Mouse (Mus musculus) cerebellum, postnatal 25 days (tissue): ENCODE results near the gene Gm36210.

Source experiments
- DNase-seq, 2 experiments: peaks; one replicate each; pipeline ENCODE4 v3.0.0; 2021; ENCODE audit warnings: mixed read lengths in 2 of 2

Gene Gm36210

DNA sequence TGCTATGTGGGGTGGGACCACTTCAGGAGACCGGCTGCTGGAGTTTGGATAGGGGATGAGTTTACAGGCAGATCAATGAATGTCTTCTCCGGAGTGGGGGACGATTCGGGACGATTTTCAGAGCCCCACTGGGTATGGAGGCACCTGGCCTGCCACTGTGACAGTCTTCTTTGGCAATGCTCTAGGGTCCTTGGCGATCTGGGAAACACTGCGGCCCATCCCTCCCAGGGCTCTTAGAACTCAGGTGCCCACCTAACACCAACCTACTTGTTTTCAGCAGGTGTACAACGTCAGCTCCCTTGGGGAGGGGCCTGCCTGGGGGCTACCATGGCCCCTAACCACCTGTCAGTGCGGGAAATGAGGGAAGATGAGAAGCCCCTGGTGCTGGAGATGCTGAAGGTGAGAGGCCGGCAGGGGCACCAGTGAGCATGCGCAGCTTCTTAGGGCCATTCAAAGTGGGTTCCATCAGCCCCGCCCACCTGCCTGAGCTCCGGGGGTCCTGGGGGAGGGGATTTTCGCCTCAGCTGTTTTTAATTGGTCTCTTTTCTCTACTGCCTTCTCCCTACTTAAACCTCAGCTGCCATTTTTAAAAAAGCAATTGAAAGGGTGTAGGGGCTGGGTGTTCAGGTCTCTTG lies 16.7 kb upstream of the Gm36210 start:
- peak; percentile 81 to 90 for DNase-seq

- peak; percentile 85 to 87 for DNase-seq
Measured at GRCm38 (mm10) chr7:4922508-4922907, 16.2 kb upstream of the Gm36210 start.

DNA sequence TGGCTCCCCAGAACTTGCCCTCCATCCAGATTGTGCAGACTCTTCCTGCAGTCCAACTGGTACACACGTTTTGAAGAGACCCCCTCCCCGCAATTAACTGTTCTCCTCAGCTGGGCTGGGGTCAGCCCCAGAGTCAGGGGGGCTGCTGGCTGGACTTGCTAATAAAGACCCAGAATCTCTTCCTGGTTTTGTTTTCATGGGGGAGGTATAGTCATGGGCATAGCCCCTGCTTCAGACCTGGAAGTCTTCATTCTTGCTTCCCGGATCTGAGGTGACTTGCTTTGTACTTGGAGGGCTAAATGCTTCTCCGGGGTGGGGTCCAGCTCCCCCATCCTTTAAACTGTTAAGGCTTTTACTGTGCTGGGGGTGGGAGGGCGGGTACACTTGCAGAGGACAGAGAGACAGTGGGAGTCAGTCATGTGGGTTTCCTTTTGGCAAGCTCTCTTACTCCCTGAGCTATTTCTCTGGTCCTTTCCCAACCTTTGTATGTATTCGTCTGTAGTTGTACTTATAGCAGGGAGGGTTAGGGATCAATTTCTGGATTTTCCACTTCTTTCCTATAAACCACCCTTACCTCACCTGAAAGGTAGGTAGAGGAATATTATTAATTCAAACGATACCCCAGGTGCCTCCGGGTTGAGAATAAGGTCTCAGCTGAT lies 15.6 kb upstream of the Gm36210 start, which contains the start of gene Nat14:
Gene Nat14 (plus strand): TSS at position 205 of the 659 bp plus-strand sequence.
- no peak for DNase-seq

GRCm38 (mm10) chr7:4920976-4921823 lies 14.9 kb upstream of the Gm36210 start:
- DNase-seq = no peak

DNA sequence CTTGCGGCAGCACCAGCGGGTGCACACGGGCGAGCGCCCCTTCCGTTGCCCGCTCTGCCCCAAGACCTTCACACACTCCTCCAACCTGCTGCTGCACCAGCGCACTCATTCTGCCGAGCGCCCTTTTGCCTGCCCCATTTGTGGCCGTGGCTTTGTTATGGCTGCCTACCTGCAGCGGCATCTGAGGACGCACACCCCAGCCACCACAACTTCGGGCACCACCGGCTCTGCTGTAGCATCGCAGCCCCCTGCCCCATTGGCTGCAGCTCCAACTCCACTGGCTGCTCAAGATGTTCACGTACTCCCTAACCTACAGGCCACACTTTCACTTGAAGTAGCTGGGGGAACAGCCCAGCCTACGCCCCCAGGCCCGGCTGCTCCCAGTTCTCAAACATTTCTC lies 14.2 kb upstream of the Gm36210 start:
- DNase-seq = no peak

DNA sequence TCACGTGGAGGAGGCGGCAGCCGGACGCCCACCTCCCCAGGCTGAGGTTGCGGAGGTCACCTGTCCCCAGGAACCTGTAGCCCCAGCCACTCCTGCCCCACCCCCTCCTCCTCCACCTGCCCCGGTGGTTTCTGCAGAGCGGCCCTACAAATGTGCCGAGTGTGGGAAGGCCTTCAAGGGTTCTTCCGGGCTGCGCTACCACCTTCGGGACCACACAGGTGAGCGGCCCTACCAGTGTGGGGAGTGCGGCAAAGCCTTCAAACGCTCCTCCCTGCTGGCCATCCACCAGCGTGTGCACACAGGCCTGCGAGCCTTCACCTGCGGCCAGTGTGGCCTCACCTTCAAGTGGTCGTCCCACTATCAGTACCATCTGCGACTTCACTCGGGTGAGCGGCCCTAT lies 13.7 kb upstream of the Gm36210 start:
- DNase-seq = no peak

- DNase-seq = no peak
Measured at GRCm38 (mm10) chr7:4919096-4919495, 12.8 kb upstream of the Gm36210 start.

- DNase-seq = no peak
Measured at GRCm38 (mm10) chr7:4918681-4919080, 12.4 kb upstream of the Gm36210 start.

- no peak for DNase-seq
Measured at GRCm38 (mm10) chr7:4917494-4917893, 11.2 kb upstream of the Gm36210 start.

DNA sequence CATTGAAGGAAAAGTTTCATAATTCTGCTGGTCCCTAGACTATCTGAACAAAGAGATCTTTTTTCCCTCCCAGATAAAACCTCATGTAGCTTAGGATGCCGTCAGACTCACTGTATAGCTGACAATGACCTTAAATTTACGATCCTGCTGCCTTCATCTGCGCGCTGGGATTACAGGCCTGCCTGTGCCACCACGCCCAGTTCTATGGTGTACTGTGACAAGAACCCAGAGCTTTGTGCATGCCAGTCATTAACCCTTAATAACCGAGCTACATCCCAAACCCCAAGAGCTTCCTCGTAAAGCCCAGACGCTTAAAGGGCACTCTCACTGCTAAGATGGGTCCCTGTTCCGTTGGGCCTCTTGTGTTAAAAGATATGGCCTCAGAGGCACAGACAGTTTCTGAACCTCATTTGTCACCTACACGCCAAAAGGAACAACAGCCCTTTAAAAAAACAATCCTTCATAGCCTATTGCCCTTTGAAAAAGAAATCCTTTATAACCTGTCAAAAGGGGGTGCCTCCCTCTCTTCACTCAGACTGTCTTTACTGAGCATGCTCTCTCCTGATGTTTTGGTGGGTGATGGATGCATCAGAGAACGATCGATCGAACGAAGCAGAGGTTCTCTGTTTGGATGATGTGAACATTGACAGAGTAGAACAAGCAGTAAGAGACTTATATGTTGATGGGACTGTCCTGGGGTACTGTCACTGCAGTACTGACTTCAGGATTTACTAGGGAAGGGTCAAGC lies 9.5 kb upstream of the Gm36210 start:
- peak; percentile 59 to 61 for DNase-seq

DNA sequence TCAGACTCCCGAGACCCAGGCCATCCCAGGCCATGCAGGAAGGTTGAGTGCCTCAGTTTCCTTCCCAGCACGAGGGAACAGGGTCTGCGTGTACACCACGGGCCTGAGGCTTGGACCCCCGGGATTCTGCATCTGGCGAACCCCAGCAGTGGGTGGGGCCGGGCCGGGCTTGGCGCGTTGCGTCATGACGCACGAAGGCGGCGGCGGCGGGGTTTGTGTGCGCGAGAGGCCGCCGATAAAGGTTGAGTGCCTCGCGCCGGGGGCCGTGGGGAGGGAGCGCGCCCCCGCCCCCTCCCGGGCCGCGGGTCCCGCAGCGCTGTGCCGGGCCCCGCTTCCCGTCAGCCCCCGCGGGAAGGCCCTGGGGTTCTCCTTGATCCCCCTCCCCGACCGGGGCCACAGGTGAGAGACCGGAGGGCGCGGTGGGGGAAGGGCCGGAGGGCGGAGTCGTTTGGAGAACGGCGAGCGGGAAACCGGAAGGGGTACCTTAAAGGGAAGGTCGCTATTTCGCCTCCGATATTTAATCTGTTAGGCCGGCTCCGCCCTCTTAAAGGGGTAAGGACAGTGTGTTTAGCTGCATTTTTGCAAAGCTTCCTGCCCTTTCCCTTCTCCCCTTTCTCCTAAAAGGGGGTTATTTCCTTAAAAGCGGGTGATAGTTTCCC lies 8.8 kb upstream of the Gm36210 start, which contains the start of gene Zfp628:
Gene Zfp628 (plus strand): TSS at position 211 of the 659 bp plus-strand sequence.
- DNase-seq = peak; percentile 97 to 98

- no peak for DNase-seq
Measured at GRCm38 (mm10) chr7:4912248-4912647, 5.9 kb upstream of the Gm36210 start.

DNA sequence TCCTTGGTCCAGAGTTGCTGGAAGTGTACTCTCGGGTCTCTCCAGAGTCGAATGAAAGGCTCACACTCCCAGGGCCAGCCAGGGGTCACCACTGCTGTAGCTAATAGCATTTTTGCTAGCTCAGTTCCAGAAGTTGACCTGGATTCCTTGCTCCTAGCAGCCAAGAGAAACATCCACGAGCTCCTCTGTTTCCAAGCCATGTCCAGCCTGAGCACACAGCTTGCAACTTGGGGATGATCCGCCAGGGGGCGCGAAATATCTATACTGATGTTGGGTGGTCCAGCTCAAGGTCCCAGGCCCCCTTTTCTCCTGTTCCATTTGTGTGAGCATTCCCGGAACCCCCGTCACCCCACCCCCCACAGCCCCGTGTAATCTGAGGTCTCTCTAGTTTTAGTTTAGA lies 5.2 kb upstream of the Gm36210 start:
- DNase-seq = peak; percentile 56 to 75

- DNase-seq = no peak
Measured at GRCm38 (mm10) chr7:4902404-4902803, 3.9 kb downstream of the Gm36210 start.

- DNase-seq = peak in 1 of 2 experiments; percentile 46
Measured at GRCm38 (mm10) chr7:4901171-4901570, 5.1 kb downstream of the Gm36210 start.

DNA sequence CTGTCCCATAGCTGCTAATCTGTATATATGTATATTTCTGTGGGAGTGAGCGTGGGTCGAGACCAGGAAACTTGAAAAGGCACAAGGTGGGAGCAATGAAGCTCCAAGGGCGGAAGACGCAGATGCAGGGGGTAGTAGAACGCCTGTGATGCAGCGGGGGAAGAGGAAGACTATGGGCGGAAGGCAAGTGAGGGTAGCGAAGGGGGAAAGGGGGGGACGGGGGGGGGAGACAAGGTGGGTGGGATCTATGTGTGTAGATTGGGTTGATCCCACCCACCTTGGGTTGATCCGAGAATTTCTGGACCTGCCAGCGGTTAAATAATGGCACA lies 5.8 kb downstream of the Gm36210 start:
- DNase-seq = no peak

- DNase-seq = peak in 1 of 2 experiments; percentile 32
Measured at GRCm38 (mm10) chr7:4899649-4900522, 6.4 kb downstream of the Gm36210 start.

DNA sequence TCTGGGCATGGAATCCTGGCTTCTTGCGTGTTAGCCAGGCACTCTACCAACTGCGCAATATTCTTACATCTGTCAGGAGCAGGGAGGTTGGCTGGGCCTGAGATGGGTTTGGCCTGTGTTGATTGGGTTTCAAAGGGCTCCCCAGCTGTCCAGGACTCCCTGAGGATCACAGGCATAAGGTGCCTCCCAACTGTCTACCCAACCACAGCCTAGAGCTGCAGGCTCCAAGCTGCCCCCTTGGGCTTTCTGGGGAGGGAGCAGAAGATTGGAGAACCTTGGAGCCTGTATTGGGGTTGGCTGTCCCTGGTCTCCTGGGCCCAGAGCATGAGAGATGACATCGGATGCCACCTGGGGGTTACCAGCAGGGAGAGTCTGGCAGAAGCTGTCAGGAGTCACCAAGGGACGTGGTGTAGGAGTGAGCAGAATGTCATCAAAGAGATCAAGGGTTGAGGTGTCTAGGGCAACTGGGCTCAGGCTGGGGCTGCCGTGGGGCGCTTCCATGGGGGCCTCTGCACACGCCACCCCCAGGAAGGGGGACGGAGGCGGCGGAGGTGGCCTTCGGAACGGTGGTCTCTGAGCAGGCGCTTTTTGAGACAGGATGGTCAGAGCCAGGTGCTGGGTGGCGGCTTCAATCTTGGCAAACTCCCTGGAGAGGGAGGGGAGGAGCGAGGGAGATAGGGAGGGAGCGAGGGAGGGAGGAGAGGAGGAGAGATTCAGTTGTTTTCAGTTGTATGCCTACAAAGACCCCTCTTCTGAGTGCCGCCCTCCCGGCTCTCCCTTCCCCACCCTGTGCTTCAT lies 7.3 kb downstream of the Gm36210 start:
- peak; percentile 40 to 50 for DNase-seq

DNA sequence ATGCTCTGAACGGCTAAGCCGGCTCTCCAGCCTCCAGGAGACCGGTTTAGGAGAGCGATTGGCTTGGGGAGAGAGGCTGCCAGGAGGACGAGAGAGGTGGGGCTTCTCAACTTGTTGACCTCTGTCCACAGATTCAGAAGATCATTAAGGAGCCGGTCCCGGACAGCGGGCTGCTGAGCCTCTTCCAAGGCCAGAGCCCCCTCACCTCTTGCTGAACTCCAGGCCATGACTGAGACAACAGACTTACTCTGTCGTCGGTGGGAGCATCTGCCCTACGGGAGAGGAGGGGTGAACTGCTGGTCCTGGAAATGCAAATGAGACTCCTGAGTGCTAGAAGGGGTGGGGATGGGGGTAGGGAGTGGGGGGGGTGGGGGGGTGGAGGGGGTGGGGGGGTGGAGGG lies 11.1 kb downstream of the Gm36210 start:
- DNase-seq = no peak

GRCm38 (mm10) chr7:4886680-4887079 lies 19.6 kb downstream of the Gm36210 start:
- no peak for DNase-seq
